Comparison of ENCODE assay signal across 31 mouse cellular contexts in genomic region chr6:94201940-94202339, GRCm38 (mm10).
DNase-seq lines count a peak whose midpoint lies in the region; ATAC-seq and TF ChIP-seq lines count a peak whose summit lies in the region.
"Had no signal": no experiment of that assay in that cellular context is flagged by ENCODE, and none has a peak within 500 bp of the region (broad histone marks: within the 10 kb centered on the region; RNA-seq: fewer than 3 reads in every experiment).

No protein-coding gene starts in this region.

- H3K4me2 ChIP-seq in intestine, postnatal 0 days (replicated peaks; ENCODE audit: low read depth) = no peak overlapping the region
- H3K4me2 ChIP-seq in intestine, embryonic 16.5 days (ENCODE audit: low read depth, low read length) = no peak overlapping the region
- no peak overlapping the region for H3K4me2 ChIP-seq in lung, postnatal 0 days (replicated peaks; ENCODE audit: low read depth, low read length)
- no peak overlapping the region for H3K4me2 ChIP-seq in stomach, embryonic 15.5 days
- H3K4me2 ChIP-seq: embryonic facial prominence, embryonic 13.5 days; forebrain, embryonic 13.5 days; heart, embryonic 13.5 days; hindbrain, embryonic 14.5 days had no signal

- H3K27me3 ChIP-seq in intestine, postnatal 0 days (replicated peaks; ENCODE audit: control insufficient read depth, insufficient read depth, low read length) = no peaks in the 10 kb centered on the region
- H3K27me3 ChIP-seq in intestine, embryonic 16.5 days (replicated peaks; ENCODE audit: control insufficient read depth, insufficient read depth, low read length) = no peaks in the 10 kb centered on the region
- H3K27me3 ChIP-seq in lung, postnatal 0 days (replicated peaks; ENCODE audit: insufficient read depth, low read length) = no peaks in the 10 kb centered on the region
- no peaks in the 10 kb centered on the region for H3K27me3 ChIP-seq in stomach, embryonic 15.5 days (replicated peaks)
- H3K27me3 ChIP-seq: CH12.LX; embryonic facial prominence, embryonic 13.5 days; forebrain, embryonic 13.5 days; heart, embryonic 13.5 days had no signal

- no peaks in the 10 kb centered on the region for H3K9me3 ChIP-seq in intestine, postnatal 0 days (ENCODE audit: control insufficient read depth)
- H3K9me3 ChIP-seq in intestine, embryonic 16.5 days (ENCODE audit: control insufficient read depth, low read length) = no peaks in the 10 kb centered on the region
- no peaks in the 10 kb centered on the region for H3K9me3 ChIP-seq in lung, postnatal 0 days (ENCODE audit: low read length)
- H3K9me3 ChIP-seq in stomach, embryonic 15.5 days = no peaks in the 10 kb centered on the region
- H3K9me3 ChIP-seq: embryonic facial prominence, embryonic 10.5 days; embryonic facial prominence, embryonic 13.5 days; forebrain, embryonic 13.5 days; heart, embryonic 10.5 days; heart, embryonic 13.5 days had no signal

- DNase-seq in lung, postnatal 0 days (ENCODE audit: low spot score) = peak; percentile 47
- DNase-seq in lung, postnatal 4 days = no peak
- no peak for DNase-seq in adipocyte (ENCODE audit: low spot score)
- DNase-seq: adrenal gland, adult 8-10 months; adrenal gland, postnatal 25 days; B cell, adult 2 months; cerebellum, adult 11-12 months; cerebellum, adult 8-10 months; cerebellum, postnatal 10 days; cerebellum, postnatal 36 days; embryo, embryonic 11 days; gastrocnemius, postnatal 10 days; gastrocnemius, postnatal 36 days; heart, adult 2 months; heart, postnatal 14 days; heart, postnatal 4 days had no signal

- WGBS in intestine, postnatal 0 days = 96% methylated on average over 2 of the region's 2 CpGs
- WGBS in intestine, embryonic 16.5 days = 97% methylated on average over 2 of the region's 2 CpGs
- WGBS in lung, postnatal 0 days = 89% methylated on average over 2 of the region's 2 CpGs
- 98% methylated on average over 2 of the region's 2 CpGs for WGBS in stomach, embryonic 15.5 days

- no peak overlapping the region for H3K4me3 ChIP-seq in intestine, postnatal 0 days (ENCODE audit: low read depth, low read length)
- no peak overlapping the region for H3K4me3 ChIP-seq in intestine, embryonic 16.5 days (ENCODE audit: low read length)
- H3K4me3 ChIP-seq in lung, postnatal 0 days (ENCODE audit: low read depth, low read length) = no peak overlapping the region
- H3K4me3 ChIP-seq in stomach, embryonic 15.5 days (replicated peaks) = no peak overlapping the region
- H3K4me3 ChIP-seq: embryonic facial prominence, embryonic 10.5 days; embryonic facial prominence, embryonic 13.5 days; erythroblast, embryonic 14.5 days; forebrain, embryonic 13.5 days; heart, adult 2 months; heart, embryonic 10.5 days; heart, embryonic 13.5 days had no signal

- H3K4me1 ChIP-seq in intestine, postnatal 0 days (replicated peaks; ENCODE audit: control insufficient read depth, insufficient read depth, low read length) = peaks cover 14% of the 10 kb centered on the region; the same call in 1 of the 2 replicates
- H3K4me1 ChIP-seq in intestine, embryonic 16.5 days (ENCODE audit: control insufficient read depth, insufficient read depth, low read length) = peaks cover 21% of the 10 kb centered on the region
- H3K4me1 ChIP-seq in lung, postnatal 0 days (ENCODE audit: insufficient read depth, low read depth, low read length) = peaks cover 9% of the 10 kb centered on the region; the same call in 1 of the 2 replicates
- H3K4me1 ChIP-seq in stomach, embryonic 15.5 days = peaks cover 3% of the 10 kb centered on the region; the same call in 1 of the 2 replicates

- H3K27ac ChIP-seq in intestine, postnatal 0 days (ENCODE audit: low read depth, low read length) = no peak overlapping the region
- H3K27ac ChIP-seq in intestine, embryonic 16.5 days (ENCODE audit: low read length) = no peak overlapping the region
- peak overlapping the region; percentile 79 for H3K27ac ChIP-seq in lung, postnatal 0 days (ENCODE audit: low read length)
- peak overlapping the region; percentile 52; the same call in 1 of the 2 replicates for H3K27ac ChIP-seq in stomach, embryonic 15.5 days
- H3K27ac ChIP-seq: embryonic facial prominence, embryonic 10.5 days; embryonic facial prominence, embryonic 13.5 days; forebrain, embryonic 13.5 days; heart, adult 2 months; hindbrain, embryonic 14.5 days; hindbrain, postnatal 0 days had no signal

- ATAC-seq in intestine, postnatal 0 days = no peak
- no peak for ATAC-seq in intestine, embryonic 16.5 days
- ATAC-seq in lung, postnatal 0 days = no peak
- no peak for ATAC-seq in stomach, embryonic 15.5 days (ENCODE audit: insufficient read depth, low FRiP score, low read depth)
- ATAC-seq: forebrain, embryonic 13.5 days; forebrain, embryonic 16.5 days; hindbrain, postnatal 0 days; inflammation-experienced regulatory T-cells, adult 6 months had no signal

- no peak overlapping the region for H3K9ac ChIP-seq in intestine, postnatal 0 days (ENCODE audit: low read depth, low read length)
- no peak overlapping the region for H3K9ac ChIP-seq in intestine, embryonic 16.5 days (ENCODE audit: low read depth, low read length)
- H3K9ac ChIP-seq in lung, postnatal 0 days (replicated peaks; ENCODE audit: low read depth) = no peak overlapping the region
- no peak overlapping the region for H3K9ac ChIP-seq in stomach, embryonic 15.5 days
- H3K9ac ChIP-seq: embryonic facial prominence, embryonic 13.5 days; forebrain, embryonic 13.5 days; heart, embryonic 13.5 days; hindbrain, embryonic 14.5 days had no signal

- no peaks in the 10 kb centered on the region for H3K36me3 ChIP-seq in intestine, postnatal 0 days (ENCODE audit: control insufficient read depth, insufficient read depth)
- no peaks in the 10 kb centered on the region for H3K36me3 ChIP-seq in intestine, embryonic 16.5 days (ENCODE audit: control insufficient read depth, insufficient read depth, low read length)
- H3K36me3 ChIP-seq in lung, postnatal 0 days (ENCODE audit: insufficient read depth, low read length) = no peaks in the 10 kb centered on the region
- no peaks in the 10 kb centered on the region for H3K36me3 ChIP-seq in stomach, embryonic 15.5 days
- H3K36me3 ChIP-seq: embryonic facial prominence, embryonic 10.5 days; embryonic facial prominence, embryonic 13.5 days; G1E; heart, embryonic 10.5 days; heart, embryonic 13.5 days had no signal

- peak; percentile 94 for TF ChIP-seq EP300 in lung, postnatal 0 days (IDR thresholded peaks at IDR 0.05)

- peak; percentile 33 for TF ChIP-seq CTCF in intestine, postnatal 0 days (IDR thresholded peaks at IDR 0.05; ENCODE audit: low read depth)
- peak; percentile 27; the same call in 1 of the 2 replicates for TF ChIP-seq CTCF in lung, postnatal 0 days (IDR thresholded peaks at IDR 0.05)

Comparison
In these comparisons a context has a peak if more than half of its experiments do, and no peak if none do; other contexts are left out.
1. H3K27ac ChIP-seq: peak in lung, postnatal 0 days (single experiment) and stomach, embryonic 15.5 days (single experiment); none in intestine, postnatal 0 days (single experiment) and intestine, embryonic 16.5 days (single experiment).